Mouse (Mus musculus) CH12.LX (cell line): ENCODE results near the gene Pramel6. TPM values are rescaled to one million over a fixed set of nuclear protein-coding genes. Genes with fewer than 3 reads are reported as not detected.

ENCODE experiments used
- DNase-seq: peaks from one replicate; pipeline ENCODE4 v3.0.0-alpha.2; 2013; ENCODE audit errors: extremely low read depth
- H3K27ac ChIP-seq: 2 replicates; pipeline ENCODE4 v1.5.1; 2012; ENCODE audit warnings: low read depth, mild to moderate bottlenecking, control low read depth, moderate library complexity; ENCODE audit not compliant: insufficient read depth
- H3K27me3 ChIP-seq: replicated peaks from 2 replicates; pipeline ENCODE3; 2012; ENCODE audit warnings: inconsistent platforms
- H3K36me3 ChIP-seq, 2 experiments: replicated peaks in 1 of 2; 2 replicates each; pipeline versions ENCODE3 to v1.6.1; 2012; ENCODE audit warnings: inconsistent platforms in 1 of 2, low read length in 1 of 2, mild to moderate bottlenecking in 1 of 2, mixed read lengths in 1 of 2, moderate library complexity in 1 of 2; ENCODE audit not compliant: control insufficient read depth in 1 of 2, insufficient read depth in 1 of 2
- H3K4me1 ChIP-seq, 2 experiments: 2 replicates each; pipeline ENCODE4 v1.6.1; 2012; ENCODE audit warnings: inconsistent platforms in 1 of 2, moderate library complexity in 1 of 2; ENCODE audit not compliant: insufficient read depth in 2 of 2, control insufficient read depth in 1 of 2
- H3K4me2 ChIP-seq: 2 replicates; pipeline ENCODE4 v1.6.1; 2012; ENCODE audit warnings: low read depth, mild to moderate bottlenecking, control low read depth; ENCODE audit not compliant: poor library complexity, insufficient read depth, severe bottlenecking
- H3K4me3 ChIP-seq, 3 experiments: fragments of 150-350 bp in 1 of 3; sonication (generic) in 1 of 3; replicated peaks in 1 of 3; 2 replicates each; pipeline versions ENCODE3 to v1.5.1; 2011 to 2012; ENCODE audit warnings: low read depth in 2 of 3, low read length in 2 of 3, mild to moderate bottlenecking in 2 of 3, moderate library complexity in 2 of 3, control low read depth in 1 of 3, improper control_type of control experiment in 1 of 3, inconsistent platforms in 1 of 3, mixed read lengths in 1 of 3; ENCODE audit not compliant: poor library complexity in 1 of 3
- H3K79me2 ChIP-seq: replicated peaks from 2 replicates; pipeline ENCODE4 v1.6.1; 2012; ENCODE audit warnings: mild to moderate bottlenecking, moderate library complexity; ENCODE audit not compliant: control insufficient read depth, poor library complexity, insufficient read depth, severe bottlenecking; ENCODE audit errors: extremely low read depth
- H3K9ac ChIP-seq: 2 replicates; pipeline ENCODE4 v1.6.1; 2012; ENCODE audit warnings: low read depth, mild to moderate bottlenecking, control low read depth, moderate library complexity; ENCODE audit not compliant: insufficient read depth
- H3K9me3 ChIP-seq: replicated peaks from 2 replicates; pipeline ENCODE3; 2012; ENCODE audit warnings: low read length, inconsistent platforms, mixed read lengths
- BHLHE40 ChIP-seq: IDR thresholded peaks from 2 replicates; pipeline ENCODE4 v1.6.1; 2011; ENCODE audit warnings: mild to moderate bottlenecking, low read depth, low read length, improper control_type of control experiment
- CHD1 ChIP-seq: IDR thresholded peaks from 2 replicates; pipeline ENCODE4 v1.6.1; 2012; ENCODE audit warnings: low read depth, low read length, improper control_type of control experiment, inconsistent platforms
- CHD2 ChIP-seq: IDR thresholded peaks from 2 replicates; pipeline ENCODE4 v1.6.1; 2011; ENCODE audit warnings: low read length, improper control_type of control experiment
- CTCF ChIP-seq, 2 experiments: IDR thresholded peaks in 1 of 2; conservative IDR thresholded peaks in 1 of 2; 2 replicates each; pipeline ENCODE4 v1.5.1; 2011 to 2012; ENCODE audit warnings: low read depth in 2 of 2, low read length in 2 of 2, improper control_type of control experiment in 1 of 2, inconsistent platforms in 1 of 2, mild to moderate bottlenecking in 1 of 2, moderate library complexity in 1 of 2
- ELF1 ChIP-seq: IDR thresholded peaks from 2 replicates; pipeline ENCODE4 v1.6.1; 2014; ENCODE audit warnings: low read depth, mild to moderate bottlenecking, inconsistent platforms, low read length, improper control_type of control experiment
- EP300 ChIP-seq: IDR thresholded peaks from 2 replicates; pipeline ENCODE4 v1.6.1; 2011; ENCODE audit warnings: low read length, improper control_type of control experiment
- ETS1 ChIP-seq: conservative IDR thresholded peaks from 2 replicates; pipeline ENCODE4 v1.6.1; 2012; ENCODE audit warnings: low read depth, mild to moderate bottlenecking, inconsistent platforms, low read length, improper control_type of control experiment, moderate library complexity
- GABPA ChIP-seq: IDR thresholded peaks from 2 replicates; pipeline ENCODE4 v1.6.1; 2012; ENCODE audit warnings: low read depth, low read length, improper control_type of control experiment, inconsistent platforms; ENCODE audit not compliant: insufficient replicate concordance
- HCFC1 ChIP-seq: IDR thresholded peaks from 2 replicates; pipeline ENCODE4 v1.6.1; 2012; ENCODE audit warnings: low read depth, mild to moderate bottlenecking, inconsistent platforms, low read length, improper control_type of control experiment
- IRF4 ChIP-seq: IDR thresholded peaks from 2 replicates; pipeline ENCODE4 v1.6.1; 2014; ENCODE audit warnings: low read depth, mild to moderate bottlenecking, inconsistent platforms, low read length, improper control_type of control experiment
- JUND ChIP-seq: conservative IDR thresholded peaks from 2 replicates; pipeline ENCODE4 v1.6.1; 2011; ENCODE audit warnings: low read depth, low read length, improper control_type of control experiment
- KAT2A ChIP-seq: IDR thresholded peaks from 2 replicates; pipeline ENCODE4 v1.6.1; 2012; ENCODE audit warnings: low read length, improper control_type of control experiment, inconsistent platforms; ENCODE audit not compliant: insufficient replicate concordance
- MAFK ChIP-seq: IDR thresholded peaks from 2 replicates; pipeline ENCODE4 v1.6.1; 2011; ENCODE audit warnings: low read length, improper control_type of control experiment; ENCODE audit not compliant: insufficient replicate concordance
- MAX ChIP-seq: IDR thresholded peaks from 2 replicates; pipeline ENCODE4 v1.6.1; 2011; ENCODE audit warnings: low read length, improper control_type of control experiment
- MXI1 ChIP-seq: IDR thresholded peaks from 2 replicates; pipeline ENCODE4 v1.6.1; 2011; ENCODE audit warnings: mild to moderate bottlenecking, low read depth, low read length, improper control_type of control experiment
- MYC ChIP-seq: IDR thresholded peaks from 2 replicates; pipeline ENCODE4 v1.6.1; 2011; ENCODE audit warnings: low read depth, mild to moderate bottlenecking, improper control_type of control experiment, low read length
- NELFE ChIP-seq: IDR thresholded peaks from 2 replicates; pipeline ENCODE4 v1.6.1; 2011; ENCODE audit warnings: low read depth, low read length, improper control_type of control experiment
- NRF1 ChIP-seq: IDR thresholded peaks from 2 replicates; pipeline ENCODE4 v1.6.1; 2014; ENCODE audit warnings: low read depth, mild to moderate bottlenecking, inconsistent platforms, low read length, improper control_type of control experiment, moderate library complexity
- PAX5 ChIP-seq: IDR thresholded peaks from 2 replicates; pipeline ENCODE4 v1.6.1; 2012; ENCODE audit warnings: low read length, inconsistent platforms, mixed read lengths
- POLR2AphosphoS2 ChIP-seq: IDR thresholded peaks from 2 replicates; pipeline ENCODE4 v1.6.1; 2011; ENCODE audit warnings: low read depth, low read length, improper control_type of control experiment
- RAD21 ChIP-seq: IDR thresholded peaks from 2 replicates; pipeline ENCODE4 v1.6.1; 2011; ENCODE audit warnings: low read depth, mild to moderate bottlenecking, low read length, improper control_type of control experiment, moderate library complexity
- RCOR1 ChIP-seq: conservative IDR thresholded peaks from 2 replicates; pipeline ENCODE4 v1.6.1; 2012; ENCODE audit warnings: low read depth, mild to moderate bottlenecking, inconsistent platforms, low read length, improper control_type of control experiment
- SIN3A ChIP-seq: IDR thresholded peaks from 2 replicates; pipeline ENCODE4 v1.6.1; 2012; ENCODE audit warnings: low read length, improper control_type of control experiment, inconsistent platforms
- SMC3 ChIP-seq: IDR thresholded peaks from 2 replicates; pipeline ENCODE4 v1.6.1; 2011; ENCODE audit warnings: low read depth, low read length, improper control_type of control experiment
- TBP ChIP-seq: conservative IDR thresholded peaks from 2 replicates; pipeline ENCODE4 v1.6.1; 2011; ENCODE audit warnings: low read depth, low read length, improper control_type of control experiment
- ZC3H11A ChIP-seq: IDR thresholded peaks from 2 replicates; pipeline ENCODE4 v1.6.1; 2012; ENCODE audit warnings: low read depth, mild to moderate bottlenecking, inconsistent platforms, low read length, improper control_type of control experiment
- ZKSCAN1 ChIP-seq: IDR thresholded peaks from 2 replicates; pipeline ENCODE4 v1.6.1; 2012; ENCODE audit warnings: low read depth, inconsistent platforms, low read length, improper control_type of control experiment, borderline replicate concordance
- dilution Hi-C: fragments of 300-500 bp; cut with MboI; formaldehyde crosslinking; loops from 2 replicates; pipeline ENCODE4 v1.14.3; 2020; ENCODE audit warnings: low sequenced_read_pairs; ENCODE audit not compliant: extremely low pct_unique_long_range_greater_than_20kb, extremely low pct_ligation_motif_present
- in situ Hi-C: fragments of 300-500 bp; cut with MboI; formaldehyde crosslinking; loops from 3 replicates; pipeline ENCODE4 v1.14.3; 2019; ENCODE audit warnings: low sequenced_read_pairs, low pct_ligation_motif_present, low pct_unique_long_range_greater_than_20kb, mixed read lengths
- polyA plus RNA-seq: library from polyadenylated mRNA; unstranded; fragments of >175 nt; gene quantifications from 2 replicates; pipeline ENCODE4 v1.2.1, GENCODE M21; 2012; ENCODE audit warnings: low read depth; ENCODE audit not compliant: insufficient read length
- total RNA-seq, 2 experiments: library from RNA; depleted of rRNA; stranded (reverse); fragments of 300-350 nt in 1 of 2; fragments of >200 nt in 1 of 2; gene quantifications; 2 replicates each; pipeline ENCODE4 v1.2.3; 2012 to 2014

Pramel6 gene
- total RNA-seq (2012; rRNA removed) (not detected in 2 replicates), total RNA-seq (2014; rRNA removed) (not detected in 2 replicates), polyA plus RNA-seq (not detected in 2 replicates)

DNA sequence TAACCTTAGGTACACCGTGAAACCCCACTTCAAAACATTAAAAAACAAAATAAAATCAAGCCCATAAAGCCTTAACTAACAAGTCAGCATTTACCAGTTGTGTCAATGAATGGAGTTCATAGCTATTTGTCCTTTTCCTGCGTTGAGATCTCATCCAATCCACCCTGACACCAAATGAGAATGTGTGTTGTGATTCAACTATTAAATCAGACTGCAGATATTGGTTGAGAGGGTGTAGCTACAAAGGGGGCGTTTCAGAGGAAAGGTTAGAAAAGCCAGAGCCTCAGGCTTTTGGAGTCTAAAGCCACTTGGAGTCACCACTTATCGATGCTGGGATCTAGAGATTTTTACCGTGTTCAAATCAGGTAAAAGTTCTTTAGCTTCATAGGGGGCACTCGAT lies at the start of gene Pramel6:
Gene Pramel6, plus strand, starts transcription at position 301 of the 400 bp plus-strand sequence.
- H3K36me3 ChIP-seq: no peaks in the 10 kb centered on the region
- TF ChIP-seq POLR2AphosphoS2 (no peak), CHD1 (no peak), ELF1 (no peak), KAT2A (no peak), HCFC1 (no peak), GABPA (no peak)
- no peak for DNase-seq
- dilution Hi-C loops: no loop called here
- no peak within 1 kb of the TSS for H3K27ac ChIP-seq
- no peaks in the 10 kb centered on the region for H3K79me2 ChIP-seq
- no peak within 1 kb of the TSS for H3K4me2 ChIP-seq
- in situ Hi-C loops: no loop called here
- H3K4me3 ChIP-seq: no peak within 1 kb of the TSS
- H3K4me1 ChIP-seq: no peaks in the 10 kb centered on the region
- H3K27me3 ChIP-seq: no peaks in the 10 kb centered on the region
- peaks cover 60% of the 10 kb centered on the region for H3K9me3 ChIP-seq
- H3K9ac ChIP-seq: no peak within 1 kb of the TSS

DNA sequence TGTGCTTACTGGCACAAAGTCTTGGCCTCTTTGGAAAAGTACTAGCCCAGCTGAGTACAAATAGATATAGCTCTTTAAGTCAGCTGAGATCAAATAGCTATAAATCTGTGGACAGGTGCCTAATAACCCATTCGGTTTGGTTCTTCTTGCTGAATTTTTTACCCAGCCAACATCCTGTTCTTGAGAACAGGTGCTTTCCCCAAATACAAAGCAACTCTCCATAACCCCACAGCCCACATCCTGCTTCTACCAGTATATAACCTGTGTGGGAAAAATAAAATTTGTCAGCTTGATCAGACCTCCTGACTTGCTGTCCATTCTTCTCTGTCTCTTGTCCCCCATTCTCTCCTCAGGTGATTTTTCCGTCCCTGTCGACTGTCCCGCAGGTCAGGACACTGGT lies 44.6 kb upstream of the Pramel6 start:
- Histone ChIP-seq H3K4me3 (no peak overlapping the region), H3K9me3 (peaks cover 10% of the 10 kb centered on the region), H3K27me3 (no peaks in the 10 kb centered on the region), H3K27ac (no peak overlapping the region), H3K79me2 (no peaks in the 10 kb centered on the region), H3K4me1 (no peaks in the 10 kb centered on the region), H3K9ac (no peak overlapping the region), H3K4me2 (no peak overlapping the region), H3K36me3 (no peaks in the 10 kb centered on the region)
- in situ Hi-C loops (no loop called here), dilution Hi-C loops (no loop called here)
- TF ChIP-seq CHD1 (no peak), EP300 (no peak), NRF1 (no peak), MAFK (no peak), SIN3A (no peak), NELFE (no peak), KAT2A (no peak), SMC3 (no peak), RAD21 (no peak)
- no peak for DNase-seq

DNA sequence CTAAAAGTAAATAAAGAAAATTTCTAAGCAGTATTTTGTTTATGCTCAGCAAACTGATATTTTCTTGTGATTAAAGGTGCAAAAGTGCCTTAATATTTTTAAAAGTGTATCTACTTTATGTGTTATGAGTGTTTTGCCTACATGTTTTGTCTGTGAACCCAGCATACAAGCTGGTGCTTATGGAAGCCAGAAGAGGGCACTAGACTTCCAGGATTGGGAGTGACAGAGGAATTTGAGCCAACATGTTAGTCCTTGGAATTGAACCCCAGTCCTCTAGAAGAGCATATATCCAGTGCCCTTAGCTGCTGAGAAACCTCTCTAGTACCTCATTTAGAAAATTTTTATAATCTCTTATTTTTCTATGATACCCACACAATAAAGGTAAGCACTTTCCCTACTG lies 26.2 kb upstream of the Pramel6 start:
- H3K9ac ChIP-seq: no peak overlapping the region
- H3K36me3 ChIP-seq: no peaks in the 10 kb centered on the region
- H3K27ac ChIP-seq: no peak overlapping the region
- dilution Hi-C loops (no loop called here), in situ Hi-C loops (no loop called here)
- H3K9me3 ChIP-seq: peaks cover 54% of the 10 kb centered on the region
- TF ChIP-seq POLR2AphosphoS2 (no peak), CHD2 (no peak), TBP (no peak), RCOR1 (no peak), JUND (no peak), ETS1 (no peak), GABPA (no peak), MAX (no peak), MYC (no peak), BHLHE40 (no peak), HCFC1 (no peak), ELF1 (no peak), KAT2A (no peak), ZC3H11A (no peak), CTCF (conservative IDR thresholded peaks at IDR 0.05 in 1 of 2, IDR thresholded peaks at IDR 0.05 in 1 of 2; ENCODE audit: low read depth in 2 of 2, low read length in 2 of 2) (no peak), IRF4 (no peak), ZKSCAN1 (no peak), PAX5 (no peak), MXI1 (no peak)
- DNase-seq: no peak
- no peak overlapping the region for H3K4me2 ChIP-seq
- H3K79me2 ChIP-seq: no peaks in the 10 kb centered on the region
- H3K4me3 ChIP-seq: no peak overlapping the region
- H3K27me3 ChIP-seq: no peaks in the 10 kb centered on the region
- H3K4me1 ChIP-seq: no peaks in the 10 kb centered on the region
